Mouse (Mus musculus) limb, embryonic 14.5 days (tissue): ENCODE measurements around the gene Cfap65. TPM values are rescaled to one million over a fixed set of nuclear protein-coding genes. Genes with fewer than 3 reads are reported as not detected.

ENCODE experiments used
- ATAC-seq: fragments of 200-750 bp; cut with Nextera tagmentation; 2 replicates; pipeline ENCODE4 v1.8.0; 2017; ENCODE audit warnings: low read depth, moderate number of reproducible peaks, moderate TSS enrichment; ENCODE audit not compliant: low FRiP score
- DNase-seq: peaks from one replicate; pipeline ENCODE4 v3.0.0-alpha.2; 2015; ENCODE audit warnings: low spot score
- H3K27ac ChIP-seq: fragments of 300-500 bp; sonication (generic); replicated peaks from 2 replicates; pipeline ENCODE4 v1.5.1; 2014; ENCODE audit warnings: low read depth, mild to moderate bottlenecking, low read length, moderate library complexity, mixed read lengths
- H3K27me3 ChIP-seq: fragments of 300-500 bp; sonication (generic); 2 replicates; pipeline ENCODE4 v1.6.1; 2014; ENCODE audit warnings: low read length, mixed read lengths; ENCODE audit not compliant: control insufficient read depth, insufficient read depth
- H3K36me3 ChIP-seq: fragments of 300-500 bp; sonication (generic); 2 replicates; pipeline ENCODE4 v1.6.1; 2014; ENCODE audit warnings: mild to moderate bottlenecking, low read length, moderate library complexity, mixed read lengths; ENCODE audit not compliant: control insufficient read depth, insufficient read depth
- H3K4me1 ChIP-seq: fragments of 300-500 bp; sonication (generic); 2 replicates; pipeline ENCODE4 v1.6.1; 2014; ENCODE audit warnings: antibody characterized with exemption, low read length, mixed read lengths; ENCODE audit not compliant: control insufficient read depth, insufficient read depth
- H3K4me2 ChIP-seq: fragments of 300-500 bp; sonication (generic); replicated peaks from 2 replicates; pipeline ENCODE4 v1.6.1; 2014; ENCODE audit warnings: low read depth, mild to moderate bottlenecking, low read length, moderate library complexity; ENCODE audit not compliant: severe bottlenecking
- H3K4me3 ChIP-seq: fragments of 300-500 bp; sonication (generic); replicated peaks from 2 replicates; pipeline ENCODE4 v1.5.1; 2014; ENCODE audit warnings: low read length
- H3K9ac ChIP-seq: fragments of 300-500 bp; sonication (generic); 2 replicates; pipeline ENCODE4 v1.6.1; 2014; ENCODE audit warnings: mild to moderate bottlenecking, low read depth, low read length, moderate library complexity; ENCODE audit not compliant: severe bottlenecking
- H3K9me3 ChIP-seq: fragments of 300-500 bp; sonication (generic); 2 replicates; pipeline ENCODE4 v1.6.1; 2016; ENCODE audit warnings: low read length; ENCODE audit not compliant: control insufficient read depth
- POLR2A ChIP-seq: fragments of 200-500 bp; IDR thresholded peaks from 2 replicates; pipeline ENCODE4 v1.8.0; 2012; ENCODE audit warnings: inconsistent platforms, mild to moderate bottlenecking, moderate library complexity, borderline replicate concordance; ENCODE audit not compliant: insufficient read depth, insufficient read length; ENCODE audit errors: extremely low read depth
- WGBS: fragments of 180-500 bp; shearing (Covaris S2); extraction: QIAGEN DNeasy Blood & Tissue Kit; methylation state at CpG from one replicate; pipeline ENCODE4 v1.1.7; 2014; 5-methylcytosine and 5-hydroxymethylcytosine counted together
- polyA plus RNA-seq, 2 experiments: library from polyadenylated mRNA; depleted of rRNA in 1 of 2; stranded (reverse) in 1 of 2; unstranded in 1 of 2; fragments of >200 nt; fragmentation: Nextera tagmentation in 1 of 2; extraction: Ambion mirVana in 1 of 2; gene quantifications; 2 replicates each; pipeline versions ENCODE4 v1.2.1 to v1.2.3; 2012 to 2014

Gene Cfap65
- polyA plus RNA-seq (2012; rRNA removed): 0.01 TPM in 1 of 2 replicates, not detected in the other
- polyA plus RNA-seq (2014; fragmentation: Nextera tagmentation; extraction: Ambion mirVana): not detected in 2 replicates

GRCm38 (mm10) chr1:74935402-74935801, at the start of gene Cfap65:
TSS of gene Cfap65 (minus strand) at chr1:74935599.
- H3K9ac ChIP-seq: no peak within 1 kb of the TSS
- H3K36me3 ChIP-seq: no peaks in the 10 kb centered on the region
- TF ChIP-seq POLR2A: no peak
- H3K27ac ChIP-seq: no peak within 1 kb of the TSS
- peaks cover 9% of the 10 kb centered on the region; the same call in 1 of the 2 replicates for H3K27me3 ChIP-seq
- 2% methylated on average over 18 of the region's 18 CpGs for WGBS
- no peaks in the 10 kb centered on the region for H3K4me1 ChIP-seq
- no peak within 1 kb of the TSS for H3K4me2 ChIP-seq
- ATAC-seq: no peak
- H3K9me3 ChIP-seq: no peaks in the 10 kb centered on the region
- 0 out of 2 replicates have a peak within 1 kb of the TSS, but pooled peaks have one; percentile 1 for H3K4me3 ChIP-seq
- DNase-seq: peak; percentile 25

- H3K27ac ChIP-seq: no peak overlapping the region
- DNase-seq: no peak
- H3K4me1 ChIP-seq: no peaks in the 10 kb centered on the region
- no peak for ATAC-seq
- H3K27me3 ChIP-seq: no peaks in the 10 kb centered on the region
- no peaks in the 10 kb centered on the region for H3K36me3 ChIP-seq
- TF ChIP-seq POLR2A: no peak
- no peak overlapping the region for H3K9ac ChIP-seq
- 79% methylated on average over 8 of the region's 8 CpGs for WGBS
- no peak overlapping the region for H3K4me3 ChIP-seq
- H3K9me3 ChIP-seq: no peaks in the 10 kb centered on the region
- no peak overlapping the region for H3K4me2 ChIP-seq
Measured at GRCm38 (mm10) chr1:74977001-74977400, 41.6 kb upstream of the Cfap65 start.

GRCm38 (mm10) chr1:74975936-74976335, 40.5 kb upstream of the Cfap65 start:
- Histone ChIP-seq H3K36me3 (no peaks in the 10 kb centered on the region), H3K27ac (no peak overlapping the region), H3K9ac (no peak overlapping the region), H3K27me3 (no peaks in the 10 kb centered on the region), H3K4me3 (no peak overlapping the region), H3K4me2 (no peak overlapping the region), H3K4me1 (no peaks in the 10 kb centered on the region), H3K9me3 (no peaks in the 10 kb centered on the region)
- WGBS: 100% methylated on average over 1 of the region's 1 CpGs
- no peak for ATAC-seq
- DNase-seq: no peak
- TF ChIP-seq POLR2A: no peak

GRCm38 (mm10) chr1:74973590-74973989, 38.2 kb upstream of the Cfap65 start:
- no peaks in the 10 kb centered on the region for H3K36me3 ChIP-seq
- no peak overlapping the region for H3K27ac ChIP-seq
- H3K4me1 ChIP-seq: no peaks in the 10 kb centered on the region
- ATAC-seq: no peak
- WGBS: 79% methylated on average over 6 of the region's 6 CpGs
- no peaks in the 10 kb centered on the region for H3K27me3 ChIP-seq
- no peak overlapping the region for H3K9ac ChIP-seq
- no peaks in the 10 kb centered on the region for H3K9me3 ChIP-seq
- TF ChIP-seq POLR2A: no peak
- no peak overlapping the region for H3K4me3 ChIP-seq
- no peak overlapping the region for H3K4me2 ChIP-seq
- no peak for DNase-seq

- Histone ChIP-seq H3K4me2 (no peak overlapping the region), H3K4me1 (no peaks in the 10 kb centered on the region), H3K27me3 (no peaks in the 10 kb centered on the region), H3K9ac (no peak overlapping the region), H3K27ac (no peak overlapping the region), H3K9me3 (no peaks in the 10 kb centered on the region), H3K36me3 (no peaks in the 10 kb centered on the region), H3K4me3 (no peak overlapping the region)
- ATAC-seq (no peak), DNase-seq (no peak)
- 56% methylated on average over 4 of the region's 4 CpGs for WGBS
- no peak for TF ChIP-seq POLR2A
Measured at GRCm38 (mm10) chr1:74971353-74972050, 36.1 kb upstream of the Cfap65 start.
